Mouse (Mus musculus): ENCODE data around the gene Mterf4.
"Not testable (repeated sequence)": the region's sequence is repeated elsewhere in the genome, so short reads cannot be mapped to it uniquely, and the experiment has no call there.

Mterf4 gene

DNA sequence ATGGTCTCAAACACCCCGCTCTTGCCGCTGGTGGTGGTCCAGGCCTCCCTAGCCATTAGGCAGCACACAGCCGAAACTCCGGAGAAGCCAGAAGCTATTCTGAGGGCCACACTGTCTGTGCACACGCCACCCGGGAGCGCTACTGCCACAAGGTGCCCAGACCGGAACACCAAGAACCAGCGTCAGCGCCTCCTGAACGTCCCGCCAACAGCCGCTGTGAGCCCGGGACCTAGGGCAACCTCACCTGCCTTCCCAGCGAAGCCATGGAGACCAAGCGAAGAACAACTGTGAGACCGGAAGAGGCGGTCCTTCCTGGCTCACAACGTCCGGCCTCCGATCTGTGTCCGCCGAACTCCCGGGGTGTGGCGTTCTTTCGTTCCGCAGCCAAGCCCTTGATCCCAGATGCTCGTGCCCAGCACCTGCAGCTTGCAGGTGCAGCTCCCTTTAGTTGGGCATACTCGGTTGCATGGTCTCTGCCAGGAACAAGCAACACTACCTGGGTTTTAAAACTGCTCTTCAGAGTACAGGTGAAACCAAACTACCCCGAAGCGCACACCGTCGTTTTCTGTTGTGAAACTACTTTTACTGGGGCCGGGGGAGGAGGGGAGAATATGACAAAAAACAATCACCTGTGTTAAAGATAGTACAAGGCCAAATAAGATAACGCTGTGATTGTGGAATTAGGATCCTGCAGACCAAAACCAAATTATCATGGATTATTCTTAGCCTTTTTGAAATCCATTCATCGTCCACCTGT is at the start of gene Mterf4:
TSS of gene Mterf4 (minus strand) at position 335 of the 757 bp plus-strand sequence.
- peak; percentile 77 for DNase-seq (ENCODE audit: low read depth, low spot score)

DNA sequence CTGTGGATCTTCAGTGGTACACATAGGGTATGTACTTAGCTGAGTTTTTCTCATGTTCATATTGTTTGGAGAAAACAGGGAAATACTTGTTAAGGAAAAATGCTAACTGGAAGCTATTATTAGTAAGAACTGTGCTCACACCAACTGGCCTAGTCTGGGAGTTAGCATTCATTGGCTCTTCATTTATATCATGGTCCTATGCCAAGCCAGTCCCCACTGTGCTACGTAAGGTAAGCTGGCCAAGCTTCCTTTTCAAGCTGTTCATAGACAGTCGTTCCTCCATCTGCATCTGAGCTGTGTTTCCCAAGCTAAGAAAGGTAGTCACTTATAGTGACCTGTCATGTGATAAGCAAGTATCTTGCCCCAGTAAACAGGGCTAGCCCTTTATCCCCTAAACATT is 47.0 kb upstream of the Mterf4 start:
- no peak for DNase-seq (ENCODE audit: low read depth, low spot score)

DNA sequence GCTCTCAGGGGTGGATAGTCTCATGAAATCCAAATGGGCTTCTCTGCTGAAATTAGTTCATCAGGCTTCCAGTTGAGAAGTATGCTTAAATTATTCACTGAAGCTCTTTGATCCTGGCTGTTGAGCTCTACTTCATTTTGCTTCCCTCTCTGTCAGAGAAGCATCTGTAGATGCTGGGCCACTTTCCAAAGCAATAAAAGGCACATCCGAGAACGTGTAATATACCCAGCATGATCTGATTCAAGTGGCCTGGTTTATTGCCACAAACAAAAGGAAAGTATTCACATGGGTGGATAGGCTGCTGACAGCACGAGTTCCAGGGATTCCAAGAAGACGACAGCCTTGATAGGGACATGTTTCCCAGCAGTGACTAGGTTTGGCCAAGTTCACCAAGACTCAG is 44.0 kb upstream of the Mterf4 start:
- no peak for DNase-seq (ENCODE audit: low read depth, low spot score)

GRCm38 (mm10) chr1:93347176-93347575 is 41.5 kb upstream of the Mterf4 start:
- DNase-seq (ENCODE audit: low read depth, low spot score): no peak

DNA sequence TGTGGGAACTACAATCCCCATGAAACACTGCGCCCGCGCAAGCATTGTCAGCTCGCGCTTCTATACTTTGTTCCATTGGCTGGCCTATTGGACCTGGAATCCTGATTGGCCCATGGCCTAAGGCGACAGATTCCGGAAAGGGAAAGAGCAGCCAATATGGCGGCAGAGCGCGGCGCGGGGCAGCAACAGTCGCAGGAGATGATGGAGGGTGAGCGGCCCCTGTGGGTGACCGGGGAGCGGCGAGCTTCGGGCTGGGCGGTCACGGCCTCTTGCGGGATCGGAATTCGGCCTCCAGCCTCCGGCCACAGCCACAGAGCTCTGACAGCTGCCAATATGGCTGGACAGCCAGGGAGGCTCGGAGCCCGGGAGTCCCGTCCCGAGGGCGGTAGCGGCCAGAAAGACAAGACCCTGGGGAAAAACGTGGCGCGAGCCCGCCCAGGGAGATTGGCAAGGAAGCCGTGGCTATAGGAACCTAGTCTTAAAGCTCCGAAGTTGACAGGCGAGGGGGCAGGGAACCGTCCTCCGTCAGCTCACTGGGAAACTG is 37.9 kb upstream of the Mterf4 start:
- peak; percentile 95 for DNase-seq (ENCODE audit: low read depth, low spot score)

GRCm38 (mm10) chr1:93342648-93343503 is 37.2 kb upstream of the Mterf4 start, which contains the start of the genes Ppp1r7 and Pask:
Gene Ppp1r7, plus strand, starts transcription at chr1:93342854.
Gene Pask, minus strand, starts transcription at chr1:93343482.
- DNase-seq (ENCODE audit: low read depth, low spot score): peak; percentile 92

DNA sequence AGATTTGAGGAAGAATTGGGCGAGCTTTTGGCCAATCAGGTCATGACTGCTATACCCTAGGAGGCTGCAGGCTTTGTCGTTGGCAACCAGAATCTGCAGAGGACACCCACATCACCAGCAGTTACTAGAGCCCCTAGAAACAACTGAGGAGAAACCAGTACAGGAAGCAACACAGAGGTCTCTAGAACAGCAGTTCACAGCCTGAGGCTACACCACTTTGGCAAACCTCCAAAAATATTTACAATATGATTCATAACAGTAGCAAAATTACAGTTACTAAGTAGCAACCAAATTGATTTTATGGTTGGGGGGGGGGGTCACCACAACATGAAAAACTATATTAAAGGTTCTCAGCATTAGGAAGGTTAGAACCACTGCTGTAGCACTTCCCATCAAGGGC is 28.9 kb upstream of the Mterf4 start:
- DNase-seq (ENCODE audit: low read depth, low spot score): no peak

DNA sequence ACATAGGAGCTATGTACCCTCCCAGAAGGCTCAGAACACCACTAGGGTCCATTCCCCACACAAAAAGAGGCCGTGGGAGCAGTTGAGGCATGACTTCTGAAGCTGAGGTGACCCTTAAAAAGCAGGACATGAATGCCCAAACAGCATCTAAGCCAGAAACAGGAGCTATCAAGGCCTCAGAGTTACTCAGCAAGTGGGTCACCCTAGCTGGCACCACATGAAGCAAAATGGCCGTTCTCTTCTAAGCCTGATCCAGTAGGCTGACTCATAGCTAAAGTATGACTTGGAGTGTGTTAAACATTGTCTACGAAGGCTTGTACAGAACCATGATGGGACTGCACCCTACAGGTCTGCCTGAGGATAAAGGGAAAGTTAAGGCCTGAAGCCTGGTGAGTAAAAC is 20.7 kb upstream of the Mterf4 start:
- DNase-seq (ENCODE audit: low read depth, low spot score): no peak

DNA sequence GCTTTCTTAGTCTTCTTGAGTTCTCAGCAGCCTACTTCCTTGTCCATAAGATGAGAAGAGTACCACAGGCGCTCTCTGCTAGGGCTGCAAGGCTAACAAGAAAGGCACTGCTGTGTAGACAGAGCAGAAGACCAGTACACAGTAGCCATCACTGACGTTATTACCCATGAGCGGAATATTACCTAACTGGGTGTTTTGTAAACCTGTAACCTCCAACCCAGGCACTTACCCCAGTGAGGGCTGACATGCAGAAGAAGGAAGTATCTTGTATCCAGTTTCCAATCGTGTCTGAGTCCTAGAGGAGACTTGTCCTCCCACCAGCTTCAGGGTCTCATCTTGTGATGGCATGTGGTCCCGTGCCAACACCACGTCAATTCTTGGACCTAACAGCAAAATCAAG is 18.3 kb upstream of the Mterf4 start:
- DNase-seq (ENCODE audit: low read depth, low spot score): no peak

- peak; percentile 2 for DNase-seq (ENCODE audit: low read depth, low spot score)
Measured at GRCm38 (mm10) chr1:93300578-93300977, 5.1 kb downstream of the Mterf4 start.

GRCm38 (mm10) chr1:93299791-93300190 is 5.9 kb downstream of the Mterf4 start:
- DNase-seq (ENCODE audit: low read depth, low spot score): no peak

- DNase-seq (ENCODE audit: low read depth, low spot score): not testable (repeated sequence)
Measured at GRCm38 (mm10) chr1:93294491-93294890, 11.2 kb downstream of the Mterf4 start.

GRCm38 (mm10) chr1:93292006-93292405 is 13.7 kb downstream of the Mterf4 start:
- DNase-seq (ENCODE audit: low read depth, low spot score): no peak

GRCm38 (mm10) chr1:93291591-93291990 is 14.1 kb downstream of the Mterf4 start:
- DNase-seq (ENCODE audit: low read depth, low spot score): no peak

- DNase-seq (ENCODE audit: low read depth, low spot score): no peak
Measured at GRCm38 (mm10) chr1:93290956-93291355, 14.8 kb downstream of the Mterf4 start.

GRCm38 (mm10) chr1:93289678-93290214 is 16.0 kb downstream of the Mterf4 start:
- no peak for DNase-seq (ENCODE audit: low read depth, low spot score)

DNA sequence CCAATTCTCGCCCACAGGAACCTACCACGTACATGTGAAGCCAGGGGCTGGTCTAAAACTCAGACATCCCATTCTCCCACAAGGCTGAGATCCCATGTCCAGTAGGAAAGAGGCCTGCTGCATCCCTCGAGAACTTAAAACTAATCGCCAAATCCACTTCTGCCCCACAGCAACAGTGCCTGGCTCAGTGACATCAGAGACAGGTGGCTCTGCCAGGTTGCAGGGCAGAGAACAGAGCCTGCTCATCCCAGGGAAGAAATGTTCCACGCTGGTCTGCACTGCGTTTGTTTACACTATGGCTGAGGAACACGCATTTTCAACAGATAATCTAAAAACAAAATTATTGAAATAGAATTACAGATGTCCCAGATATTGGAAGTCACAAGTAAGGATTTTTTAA is 28.7 kb downstream of the Mterf4 start:
- DNase-seq (ENCODE audit: low read depth, low spot score): no peak

GRCm38 (mm10) chr1:93275561-93275960 is 30.2 kb downstream of the Mterf4 start:
- DNase-seq (ENCODE audit: low read depth, low spot score): no peak

- DNase-seq (ENCODE audit: low read depth, low spot score): no peak
Measured at GRCm38 (mm10) chr1:93272409-93272821, 33.3 kb downstream of the Mterf4 start.

GRCm38 (mm10) chr1:93271751-93272150 is 34.0 kb downstream of the Mterf4 start:
- no peak for DNase-seq (ENCODE audit: low read depth, low spot score)

DNA sequence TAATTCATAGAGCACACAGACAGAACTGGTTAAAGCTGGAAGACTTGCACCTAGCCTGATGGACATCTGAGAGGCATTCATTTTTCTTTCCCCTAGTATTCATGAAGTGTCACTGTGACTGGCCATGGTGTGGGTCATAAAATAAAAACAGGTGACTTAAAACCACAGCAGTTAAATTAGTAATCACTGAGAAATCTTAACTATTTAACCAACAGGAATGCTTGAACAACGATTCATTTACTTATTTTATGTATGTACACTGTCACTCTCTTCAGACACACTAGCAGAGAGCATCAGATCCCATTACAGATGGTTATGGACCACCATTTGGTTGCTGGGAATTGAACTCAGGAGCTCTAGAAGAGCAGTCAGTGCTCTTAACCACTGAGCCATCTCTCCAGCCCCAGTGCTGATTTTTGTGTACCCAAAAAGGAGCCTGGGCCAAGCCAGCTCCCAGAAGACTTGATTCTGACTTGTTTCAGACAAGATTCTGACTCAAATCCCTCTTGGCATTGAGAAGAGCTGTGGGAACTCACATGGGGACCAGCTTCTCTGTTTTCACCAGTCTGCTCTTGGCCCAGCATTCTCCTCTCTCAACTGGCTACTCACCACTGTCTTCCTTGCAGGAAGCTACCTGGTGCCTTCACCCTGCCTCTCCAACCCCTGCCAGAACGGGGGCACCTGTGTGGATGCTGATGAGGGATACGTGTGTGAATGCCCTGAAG is 35.0 kb downstream of the Mterf4 start:
- no peak for DNase-seq (ENCODE audit: low read depth, low spot score)

All from retina, postnatal 7 days (tissue).